Mouse (Mus musculus) midbrain, embryonic 16.5 days (tissue): ENCODE results near the gene Cdc26. TPM values are rescaled to one million over a fixed set of nuclear protein-coding genes. Genes with fewer than 3 reads are reported as not detected.

Experiments
- ATAC-seq: fragments of 200-750 bp; cut with Nextera tagmentation; 2 replicates; pipeline ENCODE4 v1.8.0; 2017; ENCODE audit warnings: moderate TSS enrichment
- H3K27ac ChIP-seq: fragments of 300-500 bp; sonication (generic); 2 replicates; pipeline ENCODE4 v1.5.1; 2014; ENCODE audit warnings: mild to moderate bottlenecking, low read length, mixed read lengths
- H3K27me3 ChIP-seq: fragments of 300-500 bp; sonication (generic); 2 replicates; pipeline ENCODE4 v1.6.1; 2014; ENCODE audit warnings: low read depth, low read length, mixed read lengths; ENCODE audit not compliant: control insufficient read depth, insufficient read depth
- H3K36me3 ChIP-seq: fragments of 300-500 bp; sonication (generic); 2 replicates; pipeline ENCODE4 v1.6.1; 2014; ENCODE audit warnings: mild to moderate bottlenecking, low read length, moderate library complexity, mixed read lengths; ENCODE audit not compliant: control insufficient read depth, insufficient read depth
- H3K4me1 ChIP-seq: fragments of 300-500 bp; sonication (generic); 2 replicates; pipeline ENCODE4 v1.6.1; 2014; ENCODE audit warnings: mild to moderate bottlenecking, low read length, mixed read lengths; ENCODE audit not compliant: control insufficient read depth, insufficient read depth
- H3K4me2 ChIP-seq: fragments of 300-500 bp; sonication (generic); 2 replicates; pipeline ENCODE4 v1.6.1; 2014; ENCODE audit warnings: mild to moderate bottlenecking, low read length, mixed read lengths
- H3K4me3 ChIP-seq: fragments of 300-500 bp; sonication (generic); 2 replicates; pipeline ENCODE4 v1.5.1; 2014; ENCODE audit warnings: low read depth, mild to moderate bottlenecking, low read length, moderate library complexity, mixed read lengths
- H3K9ac ChIP-seq: fragments of 300-500 bp; sonication (generic); 2 replicates; pipeline ENCODE4 v1.6.1; 2014; ENCODE audit warnings: low read depth, low read length, mixed read lengths
- H3K9me3 ChIP-seq: fragments of 300-500 bp; sonication (generic); replicated peaks from 2 replicates; pipeline ENCODE4 v1.6.1; 2014; ENCODE audit warnings: mild to moderate bottlenecking, low read length, mixed read lengths; ENCODE audit not compliant: control insufficient read depth, poor library complexity, severe bottlenecking
- WGBS: fragments of 180-500 bp; shearing (Covaris S2); extraction: QIAGEN DNeasy Blood & Tissue Kit; methylation state at CpG from one replicate; pipeline ENCODE4 v1.1.7; 2014; 5-methylcytosine and 5-hydroxymethylcytosine counted together
- polyA plus RNA-seq: library from polyadenylated mRNA; unstranded; fragments of >200 nt; fragmentation: Nextera tagmentation; extraction: Ambion mirVana; gene quantifications from 2 replicates; pipeline ENCODE4 v1.2.1, GENCODE M21; 2015

The Cdc26 gene
- polyA plus RNA-seq, 1 experiment from 2014 or later: 75.1 TPM

DNA sequence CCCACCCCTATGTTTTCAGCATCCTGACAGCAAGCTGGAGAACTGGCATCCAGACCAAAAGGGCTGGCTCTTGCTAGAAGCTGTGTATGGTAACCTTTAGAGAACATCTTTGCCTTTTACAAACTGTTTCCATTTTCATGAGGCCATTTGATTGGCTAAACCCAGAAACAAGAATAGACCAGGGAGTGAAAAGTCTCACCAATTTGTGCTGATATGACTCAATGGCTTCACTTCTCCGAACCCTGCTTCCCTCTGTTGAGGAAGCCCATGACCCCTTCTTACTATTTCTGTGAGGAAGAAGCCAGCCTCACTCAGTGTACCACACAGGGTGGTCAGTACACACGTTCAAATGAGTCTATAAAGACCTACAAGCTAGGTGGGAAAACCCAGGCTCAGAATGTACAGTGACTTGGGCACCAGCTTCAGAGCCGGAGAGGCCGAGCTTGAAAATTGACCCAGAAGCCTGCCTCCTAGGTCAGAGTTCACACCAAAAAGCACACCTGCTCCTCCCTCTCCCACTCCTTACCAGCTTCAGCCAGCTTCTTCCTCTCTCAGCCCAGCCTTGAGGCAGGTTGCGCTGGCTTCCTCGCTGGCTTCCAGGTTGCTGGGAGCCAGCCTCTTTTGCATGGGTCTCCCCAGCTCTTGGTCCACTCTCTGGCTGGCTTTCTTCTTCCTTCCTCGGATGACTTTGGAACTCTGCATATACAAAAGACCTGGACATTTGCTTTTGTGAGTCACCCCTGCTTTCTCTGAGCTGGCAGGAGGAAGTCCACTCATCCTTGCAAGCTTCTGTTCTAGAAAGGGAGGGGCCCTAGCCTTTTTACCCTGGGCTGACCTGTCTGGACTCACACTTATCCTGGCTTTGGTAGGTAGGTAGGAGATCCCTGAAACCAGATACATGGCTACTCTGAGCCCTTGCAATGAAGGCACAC is 25.8 kb upstream of the Cdc26 start:
- Histone ChIP-seq H3K27ac (no peak overlapping the region), H3K36me3 (no peaks in the 10 kb centered on the region), H3K4me2 (no peak overlapping the region), H3K4me3 (no peak overlapping the region), H3K4me1 (no peaks in the 10 kb centered on the region), H3K27me3 (no peaks in the 10 kb centered on the region), H3K9me3 (no peaks in the 10 kb centered on the region), H3K9ac (no peak overlapping the region)
- ATAC-seq: no peak
- 86% methylated on average over 7 of the region's 7 CpGs for WGBS

- 87% methylated on average over 4 of the region's 4 CpGs for WGBS
- H3K9ac ChIP-seq: no peak overlapping the region
- no peak for ATAC-seq
- H3K36me3 ChIP-seq: no peaks in the 10 kb centered on the region
- H3K27me3 ChIP-seq: no peaks in the 10 kb centered on the region
- H3K4me2 ChIP-seq: no peak overlapping the region
- no peaks in the 10 kb centered on the region for H3K9me3 ChIP-seq
- H3K4me1 ChIP-seq: no peaks in the 10 kb centered on the region
- no peak overlapping the region for H3K4me3 ChIP-seq
- no peak overlapping the region for H3K27ac ChIP-seq
Measured at GRCm38 (mm10) chr4:62431522-62431921, 23.1 kb upstream of the Cdc26 start.

- no peak for ATAC-seq
- Histone ChIP-seq H3K27ac (no peak overlapping the region), H3K4me2 (no peak overlapping the region), H3K9me3 (no peaks in the 10 kb centered on the region), H3K36me3 (peaks cover 3% of the 10 kb centered on the region; the same call in 1 of the 2 replicates), H3K27me3 (no peaks in the 10 kb centered on the region), H3K4me1 (no peaks in the 10 kb centered on the region), H3K9ac (no peak overlapping the region), H3K4me3 (no peak overlapping the region)
Measured at GRCm38 (mm10) chr4:62430678-62431077, 22.2 kb upstream of the Cdc26 start.

- Histone ChIP-seq H3K4me3 (no peak overlapping the region), H3K9me3 (no peaks in the 10 kb centered on the region), H3K4me2 (no peak overlapping the region), H3K36me3 (peaks cover 9% of the 10 kb centered on the region), H3K27ac (no peak overlapping the region), H3K27me3 (no peaks in the 10 kb centered on the region), H3K9ac (no peak overlapping the region), H3K4me1 (no peaks in the 10 kb centered on the region)
- ATAC-seq: no peak
- WGBS: 92% methylated on average over 9 of the region's 9 CpGs
Measured at GRCm38 (mm10) chr4:62429616-62430015, 21.2 kb upstream of the Cdc26 start.

DNA sequence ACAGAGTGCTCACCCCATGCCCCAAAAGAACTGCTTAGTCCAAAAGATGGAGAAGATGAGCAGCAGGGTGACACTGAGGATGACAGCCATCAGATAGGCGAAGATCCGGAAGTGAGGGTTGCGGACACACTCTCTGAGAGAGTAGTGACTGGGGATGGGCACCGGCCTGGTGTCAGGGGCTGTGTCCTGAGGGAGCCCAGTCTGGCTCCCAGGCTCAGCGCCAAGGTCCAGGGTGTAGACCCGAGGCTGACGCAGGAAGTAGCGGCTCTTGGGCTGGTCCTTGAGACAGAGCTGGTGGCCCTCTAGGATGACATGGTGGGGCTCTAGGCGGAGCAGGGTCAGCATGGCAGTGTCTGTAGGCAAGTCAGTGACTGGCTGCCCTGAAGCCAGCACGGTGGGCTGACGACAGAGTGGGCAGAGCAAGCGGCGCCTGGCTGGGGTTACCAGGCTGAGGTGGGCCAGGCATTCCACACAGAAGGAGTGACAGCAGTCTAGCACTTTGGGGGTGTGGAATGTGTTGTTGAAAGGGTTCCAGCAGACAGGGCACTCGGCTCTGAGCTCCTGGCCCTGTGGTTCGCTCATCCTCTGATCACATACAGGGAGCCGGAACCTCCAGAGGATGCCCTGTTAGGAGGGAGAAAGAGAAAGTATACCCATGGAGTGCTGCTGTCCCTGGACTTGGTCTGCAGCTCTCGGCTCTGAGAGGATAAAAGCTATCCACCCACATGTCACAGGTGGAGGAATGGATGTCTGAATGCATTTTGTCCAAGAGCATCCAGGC is 19.7 kb upstream of the Cdc26 start:
- 85% methylated on average over 17 of the region's 17 CpGs for WGBS
- Histone ChIP-seq H3K4me2 (no peak overlapping the region), H3K9me3 (no peaks in the 10 kb centered on the region), H3K27ac (no peak overlapping the region), H3K36me3 (peaks cover 20% of the 10 kb centered on the region), H3K9ac (no peak overlapping the region), H3K27me3 (no peaks in the 10 kb centered on the region), H3K4me1 (no peaks in the 10 kb centered on the region), H3K4me3 (no peak overlapping the region)
- no peak for ATAC-seq

- Histone ChIP-seq H3K4me3 (no peak overlapping the region), H3K9me3 (no peaks in the 10 kb centered on the region), H3K27me3 (no peaks in the 10 kb centered on the region), H3K27ac (no peak overlapping the region), H3K4me2 (no peak overlapping the region), H3K9ac (no peak overlapping the region), H3K4me1 (no peaks in the 10 kb centered on the region), H3K36me3 (peaks cover 40% of the 10 kb centered on the region)
- WGBS: 95% methylated on average over 4 of the region's 4 CpGs
- no peak for ATAC-seq
Measured at GRCm38 (mm10) chr4:62425891-62426290, 17.4 kb upstream of the Cdc26 start.

DNA sequence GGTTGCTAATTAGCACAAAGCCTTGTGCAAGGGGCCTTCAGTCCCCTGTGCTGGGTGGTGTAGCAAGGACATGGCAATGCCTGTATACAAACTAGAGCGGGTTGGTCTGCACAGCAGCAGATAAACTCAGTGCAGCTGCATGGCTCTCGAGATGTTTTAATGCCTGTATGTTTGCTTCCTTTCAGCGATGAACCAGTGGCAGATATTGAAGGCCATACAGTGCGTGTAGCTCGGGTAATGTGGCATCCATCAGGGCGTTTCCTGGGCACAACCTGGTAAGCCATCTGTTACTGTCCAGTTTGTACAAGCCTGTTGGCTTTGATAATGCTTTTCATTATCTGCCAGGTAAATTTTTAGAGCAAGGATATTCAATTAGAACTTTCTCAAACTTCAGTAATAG is 10.6 kb upstream of the Cdc26 start:
- H3K27ac ChIP-seq: no peak overlapping the region
- H3K36me3 ChIP-seq: peaks cover 84% of the 10 kb centered on the region
- H3K9ac ChIP-seq: no peak overlapping the region
- H3K4me2 ChIP-seq: no peak overlapping the region
- no peaks in the 10 kb centered on the region for H3K4me1 ChIP-seq
- no peak for ATAC-seq
- no peaks in the 10 kb centered on the region for H3K9me3 ChIP-seq
- H3K27me3 ChIP-seq: no peaks in the 10 kb centered on the region
- no peak overlapping the region for H3K4me3 ChIP-seq
- 96% methylated on average over 6 of the region's 6 CpGs for WGBS

DNA sequence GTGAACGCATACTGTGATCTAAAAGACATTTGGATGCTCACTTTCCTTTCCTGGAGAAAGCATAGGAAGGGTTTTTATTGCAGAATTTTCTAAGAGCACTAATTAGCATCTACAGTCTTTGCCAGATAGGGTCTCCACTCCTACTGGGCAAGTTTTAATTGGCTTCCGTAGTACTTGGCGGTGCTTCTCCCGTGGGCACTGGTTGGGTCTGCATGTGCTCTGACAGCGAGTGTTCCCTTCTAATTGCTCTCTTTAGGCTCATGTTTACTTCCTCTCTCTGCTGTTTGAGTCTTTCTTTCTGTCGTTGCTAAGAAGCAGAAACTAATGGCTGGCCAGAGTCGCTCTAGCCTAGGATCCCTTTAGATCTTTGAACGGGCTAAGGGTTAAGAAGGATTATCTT is 10.0 kb upstream of the Cdc26 start:
- Histone ChIP-seq H3K27ac (no peak overlapping the region), H3K9me3 (no peaks in the 10 kb centered on the region), H3K9ac (no peak overlapping the region), H3K4me1 (no peaks in the 10 kb centered on the region), H3K4me3 (no peak overlapping the region), H3K27me3 (no peaks in the 10 kb centered on the region), H3K4me2 (no peak overlapping the region), H3K36me3 (peaks cover 78% of the 10 kb centered on the region)
- WGBS: 86% methylated on average over 8 of the region's 8 CpGs
- ATAC-seq: no peak

DNA sequence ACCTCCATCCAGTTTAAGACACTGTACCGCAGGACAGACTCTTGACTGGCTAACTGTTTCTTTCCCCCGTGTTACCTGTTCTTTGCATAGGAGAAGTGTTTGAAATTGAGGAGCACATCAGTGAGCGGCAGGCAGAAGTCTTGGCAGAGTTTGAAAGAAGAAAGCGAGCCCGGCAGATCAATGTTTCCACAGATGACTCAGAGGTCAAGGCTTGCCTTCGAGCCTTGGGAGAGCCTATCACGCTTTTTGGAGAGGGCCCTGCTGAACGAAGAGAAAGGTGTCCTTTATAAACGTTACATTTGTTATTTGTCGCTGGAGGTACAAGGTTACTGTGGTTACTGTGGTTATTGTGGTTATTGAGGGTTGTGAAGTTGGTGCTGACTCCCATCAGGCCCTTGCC is 3.2 kb upstream of the Cdc26 start:
- ATAC-seq: no peak
- no peak overlapping the region for H3K4me2 ChIP-seq
- H3K27me3 ChIP-seq: no peaks in the 10 kb centered on the region
- no peaks in the 10 kb centered on the region for H3K9me3 ChIP-seq
- no peak overlapping the region for H3K9ac ChIP-seq
- peaks cover 21% of the 10 kb centered on the region for H3K4me1 ChIP-seq
- no peak overlapping the region for H3K4me3 ChIP-seq
- WGBS: 94% methylated on average over 10 of the region's 10 CpGs
- H3K27ac ChIP-seq: no peak overlapping the region
- H3K36me3 ChIP-seq: peaks cover 31% of the 10 kb centered on the region
